Mouse (Mus musculus) gastrocnemius, adult 8-10 months (tissue): Measurements from ENCODE around the gene Cdh9. TPM values are rescaled to one million over a fixed set of nuclear protein-coding genes. Genes with fewer than 3 reads are reported as not detected.

Experiments used
- DNase-seq, 2 experiments: peaks; one replicate each; pipeline ENCODE4 v3.0.0; 2022; ENCODE audit warnings: low spot score in 2 of 2
- total RNA-seq, 4 experiments: library from RNA; stranded (reverse); gene quantifications; 2 replicates each; pipeline ENCODE4 v1.2.4; 2022

The Cdh9 gene
- total RNA-seq, result not detected

DNA sequence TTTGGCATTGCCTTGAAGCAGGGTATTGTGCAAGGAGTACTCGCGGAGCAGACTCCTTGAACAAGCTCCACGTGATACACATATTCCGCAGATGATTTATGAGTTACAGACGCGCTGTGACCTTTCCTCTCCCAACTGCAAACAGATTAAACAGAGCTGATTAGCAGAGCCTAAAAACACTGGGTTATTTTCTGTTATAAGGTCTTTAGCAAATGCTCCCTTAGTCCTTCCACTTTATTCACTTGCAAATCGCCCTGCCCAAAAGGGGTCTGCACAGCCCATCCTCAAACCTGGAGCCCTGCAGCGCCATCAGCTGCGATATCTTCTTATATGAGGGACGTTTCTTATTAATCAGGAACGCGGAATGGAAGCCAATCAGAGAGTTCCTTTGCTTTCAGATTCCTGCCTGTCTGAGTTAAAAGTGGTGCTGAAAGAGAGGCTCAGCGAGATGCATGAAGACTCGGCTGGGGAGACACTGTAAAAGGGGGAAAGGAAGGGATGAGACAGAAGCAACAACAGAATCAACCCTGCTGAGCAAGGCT, at the start of gene Cdh9:
Gene Cdh9 (plus strand): TSS at position 287 of the 542 bp plus-strand sequence.
- DNase-seq, result no peak

DNA sequence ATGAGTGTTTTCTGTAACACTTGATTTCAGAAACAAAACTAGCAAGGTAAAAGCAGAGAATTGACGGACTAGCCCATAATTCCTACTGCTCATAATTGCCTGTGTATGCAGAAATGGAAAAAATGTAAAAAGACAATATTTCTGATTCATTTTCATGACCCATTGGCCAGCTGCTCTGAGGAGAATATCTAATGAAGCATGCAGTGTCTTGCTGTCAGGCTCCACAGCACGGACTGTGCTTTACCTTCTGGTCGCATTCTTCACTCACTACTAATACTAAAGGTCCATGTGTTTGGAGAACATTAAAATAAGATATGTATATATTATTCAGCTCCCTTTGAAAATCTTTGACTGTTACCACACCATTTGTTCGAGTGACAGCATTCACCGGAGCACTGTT, 49.5 kb upstream of the Cdh9 start:
- no peak for DNase-seq

DNA sequence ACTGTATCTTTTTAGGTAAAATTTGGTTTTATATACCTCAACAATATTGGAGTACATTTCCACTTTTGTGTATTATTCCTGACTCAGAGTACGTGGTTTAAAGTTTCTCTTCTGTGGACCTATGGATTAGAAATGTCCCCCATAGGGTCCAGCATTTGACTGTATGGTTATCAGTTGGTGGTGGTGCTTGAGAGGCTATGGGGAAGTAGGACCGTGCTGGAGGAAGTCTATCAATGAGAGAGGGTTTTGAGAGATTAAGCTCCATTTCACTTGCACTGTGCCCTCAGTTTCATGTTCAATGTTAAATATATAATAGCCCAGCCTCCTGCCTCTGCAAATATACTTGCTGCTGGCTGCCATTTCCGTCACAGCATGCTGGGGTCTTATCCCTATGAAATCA, 28.7 kb upstream of the Cdh9 start:
- DNase-seq, result no peak

DNA sequence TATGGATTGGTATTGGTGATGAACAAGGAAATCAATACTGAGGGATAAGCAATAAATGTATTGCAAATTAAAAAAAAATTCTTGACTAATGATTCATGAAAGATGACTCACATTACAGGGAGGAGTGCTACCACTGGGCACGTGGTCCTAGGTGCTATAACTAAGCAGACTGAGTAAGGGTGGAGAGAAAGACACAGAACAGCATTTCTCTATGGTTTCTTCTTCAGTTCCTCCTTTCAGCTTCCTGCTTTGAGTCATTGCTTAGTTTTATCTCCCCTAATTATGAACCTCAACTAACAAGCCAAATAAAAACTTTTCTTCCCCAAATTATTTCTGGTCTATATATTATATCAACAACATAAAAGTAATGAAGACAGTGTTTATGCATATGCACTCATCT, 26.2 kb upstream of the Cdh9 start:
- no peak for DNase-seq

DNA sequence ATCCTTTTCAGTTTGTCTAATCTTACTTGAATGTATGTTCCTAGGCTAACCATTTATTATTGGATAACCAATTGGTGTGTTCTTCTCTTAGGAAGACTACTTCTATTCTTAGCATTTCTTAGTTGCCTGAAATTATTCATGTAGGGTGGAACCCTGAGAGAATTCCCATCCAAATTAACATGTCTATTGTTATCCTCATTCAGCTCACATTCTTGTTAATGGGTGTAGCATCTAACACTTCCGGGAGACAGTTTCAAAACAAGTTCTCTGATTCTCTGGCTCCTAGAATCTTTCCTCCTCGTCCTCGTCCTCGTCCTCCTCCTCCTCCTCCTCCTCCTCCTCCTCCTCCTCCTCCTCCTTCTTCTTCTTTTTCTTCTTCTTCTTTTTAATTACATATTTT, 10.5 kb downstream of the Cdh9 start:
- DNase-seq, result no peak

- DNase-seq, result no peak
Observed at GRCm38 (mm10) chr15:16746672-16747071, 18.1 kb downstream of the Cdh9 start.

DNA sequence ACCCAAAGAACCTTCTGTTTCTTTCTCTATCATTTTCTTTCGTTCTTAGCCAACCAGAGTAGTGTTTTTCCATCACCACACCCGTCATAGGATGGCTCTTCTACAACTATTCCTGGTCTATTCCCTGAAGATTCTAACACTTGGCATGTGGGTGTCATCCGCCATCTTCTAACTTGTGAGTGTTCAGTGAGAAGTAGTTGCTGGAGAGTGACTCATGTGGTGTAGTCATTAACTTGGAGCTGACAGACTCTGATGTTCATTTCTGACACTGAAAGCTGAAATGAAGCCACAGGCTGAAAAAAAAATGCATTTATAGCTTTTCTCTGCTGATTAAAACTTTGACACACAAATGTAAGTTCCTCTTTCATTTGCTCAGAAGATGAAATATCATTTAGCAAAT, 34.7 kb downstream of the Cdh9 start:
- no peak for DNase-seq

- DNase-seq, result no peak
Observed at GRCm38 (mm10) chr15:16784575-16784974, 56.0 kb downstream of the Cdh9 start.

DNA sequence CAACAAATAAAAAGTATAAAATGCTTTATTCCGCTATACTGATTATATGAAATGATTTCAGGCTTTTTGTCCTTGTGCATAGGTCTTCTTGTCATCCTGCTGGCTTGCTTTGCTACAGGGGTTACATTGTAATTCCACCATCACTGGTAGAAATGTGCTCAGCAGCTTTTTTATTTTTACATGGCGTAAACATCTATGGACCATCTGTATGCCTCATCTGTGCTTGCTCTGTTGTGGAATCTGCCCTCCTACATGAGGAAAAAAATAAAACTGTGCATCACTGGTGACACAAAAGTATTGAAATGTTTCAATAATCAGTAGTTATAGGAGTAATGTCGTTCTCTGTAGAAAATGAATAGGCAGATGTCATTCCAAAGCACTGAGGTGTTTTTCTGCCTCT, 64.3 kb downstream of the Cdh9 start:
- no peak for DNase-seq

GRCm38 (mm10) chr15:16801302-16801701, 72.7 kb downstream of the Cdh9 start:
- DNase-seq, result no peak

GRCm38 (mm10) chr15:16810787-16811186, 82.2 kb downstream of the Cdh9 start:
- DNase-seq, result no peak

DNA sequence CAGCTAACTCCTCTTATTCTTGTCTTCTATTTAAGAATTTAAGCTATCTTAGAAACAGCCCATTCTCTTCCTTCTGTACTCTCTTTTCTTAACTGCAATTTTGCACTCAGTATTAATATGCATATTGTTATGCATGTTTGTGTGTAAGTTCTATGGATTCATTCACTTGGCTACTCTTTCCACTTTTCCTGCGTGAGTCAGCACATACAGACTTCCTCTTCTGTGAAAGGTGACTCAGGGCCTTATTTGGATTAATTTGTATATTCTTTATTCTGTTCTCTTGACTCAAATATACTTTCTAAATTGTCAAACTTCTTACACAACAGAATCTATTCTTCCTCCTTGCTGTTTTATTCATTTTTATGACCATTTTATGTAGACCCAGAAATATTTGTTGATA, 85.5 kb downstream of the Cdh9 start:
- no peak for DNase-seq

- DNase-seq, result no peak
Observed at GRCm38 (mm10) chr15:16834761-16835160, 106.2 kb downstream of the Cdh9 start.

DNA sequence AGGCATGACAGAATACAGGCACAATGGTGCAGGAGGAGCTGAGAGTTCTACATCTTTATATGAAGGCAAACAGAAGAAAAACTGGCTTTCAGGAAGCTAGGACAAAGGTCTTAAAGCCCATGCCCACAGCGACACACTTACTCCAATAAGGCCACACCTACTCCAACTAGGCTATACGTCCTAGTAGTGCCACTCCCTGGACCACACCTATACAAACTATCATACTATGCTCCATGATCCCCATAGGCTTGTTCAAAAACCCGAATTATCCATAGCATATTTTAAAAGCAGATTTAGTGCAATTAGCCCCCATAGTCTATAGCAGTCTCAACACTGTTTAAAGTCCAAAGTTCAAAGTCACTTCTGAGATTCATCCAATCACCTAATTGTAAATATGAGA, 154.0 kb downstream of the Cdh9 start:
- no peak for DNase-seq

GRCm38 (mm10) chr15:16896674-16897073, 168.1 kb downstream of the Cdh9 start:
- DNase-seq, result no peak
